Comparison of ENCODE assay signal across 24 mouse cellular contexts in genomic region chr4:117296849-117297593, GRCm38 (mm10). TPM values are rescaled to one million over a fixed set of nuclear protein-coding genes. Genes with fewer than 3 reads are reported as not detected.
DNase-seq lines count a peak whose midpoint lies in the region; ATAC-seq and TF ChIP-seq lines count a peak whose summit lies in the region.
"Had no signal": no experiment of that assay in that cellular context is flagged by ENCODE, and none has a peak within 500 bp of the region (broad histone marks: within the 10 kb centered on the region; RNA-seq: fewer than 3 reads in every experiment).

No protein-coding gene starts in this region.

- no peaks in the 10 kb centered on the region for H3K27me3 ChIP-seq in hindbrain, embryonic 16.5 days (replicated peaks; ENCODE audit: control insufficient read depth, insufficient read depth, low read length)
- H3K27me3 ChIP-seq in hindbrain, embryonic 11.5 days (ENCODE audit: control insufficient read depth, insufficient read depth, low read length), result peaks cover 5% of the 10 kb centered on the region
- H3K27me3 ChIP-seq in limb, embryonic 13.5 days, result peaks cover 13% of the 10 kb centered on the region
- H3K27me3 ChIP-seq in limb, embryonic 10.5 days (ENCODE audit: low read depth, poor library complexity, severe bottlenecking), result peaks cover 68% of the 10 kb centered on the region
- peaks cover 6% of the 10 kb centered on the region; the same call in 1 of the 2 replicates for H3K27me3 ChIP-seq in lung, embryonic 16.5 days (ENCODE audit: control insufficient read depth, insufficient read depth, low read depth, low read length)
- H3K27me3 ChIP-seq in lung, postnatal 0 days (replicated peaks; ENCODE audit: insufficient read depth, low read length), result no peaks in the 10 kb centered on the region
- H3K27me3 ChIP-seq in stomach, postnatal 0 days (ENCODE audit: control insufficient read depth, insufficient read depth, low read length), result peaks cover 2% of the 10 kb centered on the region; the same call in 1 of the 2 replicates

- no peaks in the 10 kb centered on the region for H3K36me3 ChIP-seq in hindbrain, embryonic 16.5 days (ENCODE audit: control insufficient read depth, insufficient read depth, low read length)
- H3K36me3 ChIP-seq in hindbrain, embryonic 11.5 days (ENCODE audit: control insufficient read depth, insufficient read depth, low read length), result no peaks in the 10 kb centered on the region
- peaks cover 11% of the 10 kb centered on the region; the same call in 1 of the 2 replicates for H3K36me3 ChIP-seq in limb, embryonic 13.5 days
- no peaks in the 10 kb centered on the region; the same call in 1 of the 2 replicates for H3K36me3 ChIP-seq in limb, embryonic 10.5 days
- no peaks in the 10 kb centered on the region for H3K36me3 ChIP-seq in lung, embryonic 16.5 days (ENCODE audit: control insufficient read depth, insufficient read depth, low read length)
- no peaks in the 10 kb centered on the region for H3K36me3 ChIP-seq in lung, postnatal 0 days (ENCODE audit: insufficient read depth, low read length)
- no peaks in the 10 kb centered on the region for H3K36me3 ChIP-seq in stomach, postnatal 0 days (ENCODE audit: control insufficient read depth, insufficient read depth, low read length)
- H3K36me3 ChIP-seq: embryonic facial prominence, embryonic 12.5 days; embryonic facial prominence, embryonic 15.5 days had no signal

- no peaks in the 10 kb centered on the region for H3K4me1 ChIP-seq in hindbrain, embryonic 16.5 days (ENCODE audit: control insufficient read depth, insufficient read depth, low read depth, low read length)
- 0 out of 2 replicates have a peak, but pooled peaks cover 5% of the 10 kb centered on the region for H3K4me1 ChIP-seq in hindbrain, embryonic 11.5 days (replicated peaks; ENCODE audit: control insufficient read depth, insufficient read depth, low read length)
- peaks cover 4% of the 10 kb centered on the region for H3K4me1 ChIP-seq in limb, embryonic 13.5 days
- peaks cover 4% of the 10 kb centered on the region for H3K4me1 ChIP-seq in limb, embryonic 10.5 days
- 0 out of 2 replicates have a peak, but pooled peaks cover 5% of the 10 kb centered on the region for H3K4me1 ChIP-seq in lung, embryonic 16.5 days (replicated peaks; ENCODE audit: control insufficient read depth, insufficient read depth, low read length)
- H3K4me1 ChIP-seq in lung, postnatal 0 days (ENCODE audit: insufficient read depth, low read depth, low read length), result no peaks in the 10 kb centered on the region
- H3K4me1 ChIP-seq in stomach, postnatal 0 days (replicated peaks; ENCODE audit: control insufficient read depth, insufficient read depth), result no peaks in the 10 kb centered on the region
- H3K4me1 ChIP-seq: embryonic facial prominence, embryonic 12.5 days; embryonic facial prominence, embryonic 15.5 days had no signal

- H3K4me3 ChIP-seq in hindbrain, embryonic 16.5 days (ENCODE audit: low read length), result no peak overlapping the region
- H3K4me3 ChIP-seq in hindbrain, embryonic 11.5 days (ENCODE audit: low read depth, low read length), result no peak overlapping the region
- H3K4me3 ChIP-seq in limb, embryonic 13.5 days, result no peak overlapping the region
- no peak overlapping the region for H3K4me3 ChIP-seq in limb, embryonic 10.5 days
- H3K4me3 ChIP-seq in lung, embryonic 16.5 days (ENCODE audit: low read length), result no peak overlapping the region
- H3K4me3 ChIP-seq in lung, postnatal 0 days (ENCODE audit: low read depth, low read length), result no peak overlapping the region
- H3K4me3 ChIP-seq in stomach, postnatal 0 days (ENCODE audit: low read depth, low read length), result no peak overlapping the region
- H3K4me3 ChIP-seq: embryonic facial prominence, embryonic 12.5 days; embryonic facial prominence, embryonic 15.5 days; gastrocnemius, adult 2 months had no signal

- peak overlapping the region; percentile 26; the same call in 1 of the 2 replicates for H3K27ac ChIP-seq in hindbrain, embryonic 16.5 days (ENCODE audit: low read depth, low read length)
- no peak overlapping the region for H3K27ac ChIP-seq in hindbrain, embryonic 11.5 days (ENCODE audit: low read depth, low read length)
- H3K27ac ChIP-seq in limb, embryonic 13.5 days, result no peak overlapping the region
- no peak overlapping the region for H3K27ac ChIP-seq in limb, embryonic 10.5 days
- peak overlapping the region; percentile 1; the same call in 1 of the 2 replicates for H3K27ac ChIP-seq in lung, embryonic 16.5 days (ENCODE audit: low read length)
- H3K27ac ChIP-seq in lung, postnatal 0 days (ENCODE audit: low read length), result no peak overlapping the region
- H3K27ac ChIP-seq in stomach, postnatal 0 days (replicated peaks), result no peak overlapping the region
- H3K27ac ChIP-seq: embryonic facial prominence, embryonic 12.5 days; embryonic facial prominence, embryonic 15.5 days; gastrocnemius, adult 2 months had no signal

- DNase-seq in hindbrain, embryonic 11.5 days (ENCODE audit: low spot score), result no peak
- DNase-seq in limb, embryonic 10.5 days (ENCODE audit: low spot score), result no peak
- no peak for DNase-seq in lung, postnatal 0 days (ENCODE audit: low spot score)
- DNase-seq in stomach, postnatal 0 days (ENCODE audit: low spot score), result no peak
- DNase-seq in right cerebral cortex, postnatal 36 days (ENCODE audit: low spot score in 2 of 2), result no peak
- DNase-seq: adrenal gland, adult 2 months; adrenal gland, postnatal 14 days; cerebellum, adult 11 months; cerebellum, adult 2 months; cerebellum, adult 9-11 months; cerebellum, postnatal 25 days; forebrain, postnatal 0 days; gastrocnemius, adult 2 months; gastrocnemius, postnatal 14 days; heart, adult 11 months had no signal

- no peaks in the 10 kb centered on the region for H3K9me3 ChIP-seq in hindbrain, embryonic 16.5 days (ENCODE audit: control insufficient read depth, low read length)
- no peaks in the 10 kb centered on the region for H3K9me3 ChIP-seq in hindbrain, embryonic 11.5 days (ENCODE audit: control insufficient read depth, low read length)
- H3K9me3 ChIP-seq in limb, embryonic 13.5 days, result no peaks in the 10 kb centered on the region
- no peaks in the 10 kb centered on the region for H3K9me3 ChIP-seq in limb, embryonic 10.5 days (replicated peaks)
- H3K9me3 ChIP-seq in lung, embryonic 16.5 days (ENCODE audit: control insufficient read depth, low read length), result no peaks in the 10 kb centered on the region
- no peaks in the 10 kb centered on the region for H3K9me3 ChIP-seq in lung, postnatal 0 days (ENCODE audit: low read length)
- no peaks in the 10 kb centered on the region for H3K9me3 ChIP-seq in stomach, postnatal 0 days (ENCODE audit: control insufficient read depth, low read length)
- H3K9me3 ChIP-seq: embryonic facial prominence, embryonic 12.5 days; embryonic facial prominence, embryonic 15.5 days had no signal

- ATAC-seq in hindbrain, embryonic 16.5 days, result peak; percentile 60; the same call in 1 of the 2 replicates
- no peak for ATAC-seq in hindbrain, embryonic 11.5 days (ENCODE audit: low FRiP score)
- ATAC-seq in limb, embryonic 13.5 days (ENCODE audit: low FRiP score, low read depth), result no peak
- ATAC-seq in lung, embryonic 16.5 days (ENCODE audit: low read depth), result peak; percentile 86
- ATAC-seq in lung, postnatal 0 days, result no peak
- no peak for ATAC-seq in stomach, postnatal 0 days (ENCODE audit: low FRiP score, low TSS enrichment)
- ATAC-seq: CD4-positive, CD25-positive, alpha-beta regulatory T cell, adult 4 months; forebrain, embryonic 14.5 days; forebrain, postnatal 0 days had no signal

- TF ChIP-seq CTCF in lung, postnatal 0 days (IDR thresholded peaks at IDR 0.05), result no peak
- TF ChIP-seq CTCF in stomach, postnatal 0 days (IDR thresholded peaks at IDR 0.05; ENCODE audit: low read depth), result no peak

- H3K4me2 ChIP-seq in hindbrain, embryonic 16.5 days (ENCODE audit: low read length), result no peak overlapping the region
- no peak overlapping the region for H3K4me2 ChIP-seq in hindbrain, embryonic 11.5 days (replicated peaks; ENCODE audit: low read depth, low read length)
- no peak overlapping the region for H3K4me2 ChIP-seq in limb, embryonic 13.5 days (replicated peaks)
- H3K4me2 ChIP-seq in lung, embryonic 16.5 days (ENCODE audit: low read depth, low read length), result no peak overlapping the region
- no peak overlapping the region for H3K4me2 ChIP-seq in lung, postnatal 0 days (replicated peaks; ENCODE audit: low read depth, low read length)
- H3K4me2 ChIP-seq in stomach, postnatal 0 days (replicated peaks; ENCODE audit: low read depth), result no peak overlapping the region
- H3K4me2 ChIP-seq: embryonic facial prominence, embryonic 12.5 days; embryonic facial prominence, embryonic 15.5 days; heart, embryonic 11.5 days had no signal

- H3K9ac ChIP-seq in hindbrain, embryonic 16.5 days (ENCODE audit: low read depth, low read length), result no peak overlapping the region
- H3K9ac ChIP-seq in hindbrain, embryonic 11.5 days (ENCODE audit: low read depth, low read length), result no peak overlapping the region
- H3K9ac ChIP-seq in limb, embryonic 13.5 days, result 0 out of 2 replicates have a peak overlapping the region, but pooled peaks have one; percentile 2
- H3K9ac ChIP-seq in lung, embryonic 16.5 days (ENCODE audit: low read length), result no peak overlapping the region
- H3K9ac ChIP-seq in lung, postnatal 0 days (replicated peaks; ENCODE audit: low read depth), result no peak overlapping the region
- peak overlapping the region; percentile 13; the same call in 1 of the 2 replicates for H3K9ac ChIP-seq in stomach, postnatal 0 days (ENCODE audit: low read length)
- H3K9ac ChIP-seq: embryonic facial prominence, embryonic 12.5 days; embryonic facial prominence, embryonic 15.5 days; forebrain, postnatal 0 days had no signal

- no peak for TF ChIP-seq EP300 in lung, postnatal 0 days (IDR thresholded peaks at IDR 0.05)
- no peak for TF ChIP-seq EP300 in stomach, postnatal 0 days (optimal IDR thresholded peaks at IDR 0.05)

- WGBS in hindbrain, embryonic 16.5 days, result 58% methylated on average over 19 of the region's 19 CpGs
- 63% methylated on average over 19 of the region's 19 CpGs for WGBS in hindbrain, embryonic 11.5 days
- WGBS in limb, embryonic 13.5 days, result 79% methylated on average over 19 of the region's 19 CpGs
- 80% methylated on average over 19 of the region's 19 CpGs for WGBS in limb, embryonic 10.5 days
- whole genome bisulfite sequencing in lung, embryonic 16.5 days, result 48% methylated on average over 19 of the region's 19 CpGs
- WGBS in lung, postnatal 0 days, result 66% methylated on average over 19 of the region's 19 CpGs
- 62% methylated on average over 19 of the region's 19 CpGs for WGBS in stomach, postnatal 0 days

RNA-seq across cellular contexts. Expression of gene Armh1, which starts 45.1 kb away (rescaled TPM):
- 2.3 and 2.9 TPM in 2 replicates for polyA plus RNA-seq in hindbrain, embryonic 16.5 days (2015; fragmentation: Nextera tagmentation; extraction: Ambion mirVana)
- 0.53 TPM in 1 of 2 replicates, not detected in the other for polyA plus RNA-seq in hindbrain, embryonic 11.5 days (2014; fragmentation: Nextera tagmentation; extraction: Ambion mirVana)
- polyA plus RNA-seq in limb, embryonic 13.5 days (2015; fragmentation: Nextera tagmentation; extraction: Ambion mirVana), result 0.53 and 0.79 TPM in 2 replicates
- 0.09 and 0.25 TPM in 2 replicates for polyA plus RNA-seq in limb, embryonic 10.5 days (2016; fragmentation: Nextera tagmentation; extraction: Ambion mirVana)
- 2.0 and 3.6 TPM in 2 replicates for polyA plus RNA-seq in lung, embryonic 16.5 days (2015; fragmentation: Nextera tagmentation; extraction: Ambion mirVana)
- polyA plus RNA-seq in lung, postnatal 0 days (2015; fragmentation: Nextera tagmentation; extraction: Ambion mirVana), result 3.8 and 5.0 TPM in 2 replicates
- 0.16 and 0.24 TPM in 2 replicates for polyA plus RNA-seq in stomach, postnatal 0 days (2015; fragmentation: Nextera tagmentation; extraction: Ambion mirVana)
- polyA plus RNA-seq: C2C12; CD4-positive, CD25-positive, alpha-beta regulatory T cell, adult 4 months had no signal

RNA-seq across cellular contexts. Expression of gene Tmem53, which starts 45.3 kb away (rescaled TPM):
- polyA plus RNA-seq in hindbrain, embryonic 16.5 days (2015; fragmentation: Nextera tagmentation; extraction: Ambion mirVana), result 10.3 and 11.4 TPM in 2 replicates
- polyA plus RNA-seq in hindbrain, embryonic 11.5 days (2014; fragmentation: Nextera tagmentation; extraction: Ambion mirVana), result 11.4 and 13.1 TPM in 2 replicates
- 10.0 and 11.3 TPM in 2 replicates for polyA plus RNA-seq in limb, embryonic 13.5 days (2015; fragmentation: Nextera tagmentation; extraction: Ambion mirVana)
- polyA plus RNA-seq in limb, embryonic 10.5 days (2016; fragmentation: Nextera tagmentation; extraction: Ambion mirVana), result 6.2 and 9.2 TPM in 2 replicates
- polyA plus RNA-seq in lung, embryonic 16.5 days (2015; fragmentation: Nextera tagmentation; extraction: Ambion mirVana), result 19.9 and 25.3 TPM in 2 replicates
- polyA plus RNA-seq in lung, postnatal 0 days (2015; fragmentation: Nextera tagmentation; extraction: Ambion mirVana), result 23.5 and 27.6 TPM in 2 replicates
- 12.9 and 16.3 TPM in 2 replicates for polyA plus RNA-seq in stomach, postnatal 0 days (2015; fragmentation: Nextera tagmentation; extraction: Ambion mirVana)

Comparison
In these comparisons a context has a peak if more than half of its experiments do, and no peak if none do; other contexts are left out.
1. ATAC-seq: peak in hindbrain, embryonic 16.5 days (single experiment) and lung, embryonic 16.5 days (single experiment); none in hindbrain, embryonic 11.5 days (single experiment), limb, embryonic 13.5 days (single experiment), lung, postnatal 0 days (single experiment) and stomach, postnatal 0 days (single experiment).
2. H3K27ac ChIP-seq: peak in hindbrain, embryonic 16.5 days (single experiment) and lung, embryonic 16.5 days (single experiment); none in hindbrain, embryonic 11.5 days (single experiment), limb, embryonic 13.5 days (single experiment), limb, embryonic 10.5 days (single experiment), lung, postnatal 0 days (single experiment) and stomach, postnatal 0 days (single experiment).
3. H3K9ac ChIP-seq: peak in limb, embryonic 13.5 days (single experiment) and stomach, postnatal 0 days (single experiment); none in hindbrain, embryonic 16.5 days (single experiment), hindbrain, embryonic 11.5 days (single experiment), lung, embryonic 16.5 days (single experiment) and lung, postnatal 0 days (single experiment).